Mouse (Mus musculus) right cerebral cortex, postnatal 25 days (tissue): ENCODE data around the gene Lacc1.
"Not testable (repeated sequence)": the region's sequence is repeated elsewhere in the genome, so short reads cannot be mapped to it uniquely, and the experiment has no call there.

Source experiments
- DNase-seq: peaks from one replicate; pipeline ENCODE4 v3.0.0; 2022

Lacc1 gene

GRCm38 (mm10) chr14:77036226-77037046, at the start of gene Lacc1, which contains the start of gene Ccdc122:
Gene Lacc1, minus strand, starts transcription at chr14:77036904.
Gene Ccdc122, plus strand, starts transcription at chr14:77036772.
- DNase-seq: peak; percentile 75

- DNase-seq: no peak
These were observed 44.5 kb upstream of the Lacc1 start for GRCm38 (mm10) chr14:77081248-77081647.

GRCm38 (mm10) chr14:77069361-77069760, 32.7 kb upstream of the Lacc1 start:
- DNase-seq: no peak

- DNase-seq: no peak
These were observed 16.6 kb upstream of the Lacc1 start for GRCm38 (mm10) chr14:77053288-77053687.

GRCm38 (mm10) chr14:77037832-77038425, 1.2 kb upstream of the Lacc1 start:
- no peak for DNase-seq

GRCm38 (mm10) chr14:77037330-77037729, 626 bp upstream of the Lacc1 start:
- no peak for DNase-seq

GRCm38 (mm10) chr14:77034970-77035369, 1.7 kb downstream of the Lacc1 start:
- DNase-seq: no peak

- DNase-seq: no peak
These were observed 2.4 kb downstream of the Lacc1 start for GRCm38 (mm10) chr14:77034175-77034915.

GRCm38 (mm10) chr14:77033391-77033790, 3.3 kb downstream of the Lacc1 start:
- DNase-seq: no peak

- DNase-seq: no peak
These were observed 4.3 kb downstream of the Lacc1 start for GRCm38 (mm10) chr14:77032433-77032832.

- DNase-seq: no peak
These were observed 5.9 kb downstream of the Lacc1 start for GRCm38 (mm10) chr14:77030808-77031207.

GRCm38 (mm10) chr14:77029319-77030054, 7.2 kb downstream of the Lacc1 start:
- DNase-seq: no peak

GRCm38 (mm10) chr14:77024499-77024898, 12.2 kb downstream of the Lacc1 start:
- DNase-seq: no peak

- no peak for DNase-seq
These were observed 19.5 kb downstream of the Lacc1 start for GRCm38 (mm10) chr14:77017211-77017610.

- not testable (repeated sequence) for DNase-seq
These were observed 19.9 kb downstream of the Lacc1 start for GRCm38 (mm10) chr14:77016783-77017182.

- DNase-seq: peak; percentile 49
These were observed 24.9 kb downstream of the Lacc1 start for GRCm38 (mm10) chr14:77011804-77012203.

- peak; percentile 61 for DNase-seq
These were observed 28.5 kb downstream of the Lacc1 start for GRCm38 (mm10) chr14:77008238-77008637.

- DNase-seq: no peak
These were observed 31.1 kb downstream of the Lacc1 start for GRCm38 (mm10) chr14:77005566-77005965.

GRCm38 (mm10) chr14:77004740-77005139, 32.0 kb downstream of the Lacc1 start:
- DNase-seq: no peak

- not testable (repeated sequence) for DNase-seq
These were observed 46.4 kb downstream of the Lacc1 start for GRCm38 (mm10) chr14:76990351-76990750.

GRCm38 (mm10) chr14:76981781-76982180, 54.9 kb downstream of the Lacc1 start:
- no peak for DNase-seq

- DNase-seq: no peak
These were observed 55.5 kb downstream of the Lacc1 start for GRCm38 (mm10) chr14:76981176-76981575.

GRCm38 (mm10) chr14:76979569-76979968, 57.1 kb downstream of the Lacc1 start:
- DNase-seq: no peak
